Mouse (Mus musculus): ENCODE data around the gene Cntfr. TPM values are rescaled to one million over a fixed set of nuclear protein-coding genes. Genes with fewer than 3 reads are reported as not detected.

Cntfr gene
- polyA plus RNA-seq, 1 experiment from 2014 or later = 29.7 TPM

GRCm38 (mm10) chr4:41618916-41619746 is 77.8 kb downstream of the Cntfr start:
- no peak overlapping the region; the same call in 1 of the 2 replicates for H3K9ac ChIP-seq
- no peaks in the 10 kb centered on the region for H3K36me3 ChIP-seq
- H3K4me1 ChIP-seq (replicated peaks) = peaks cover 41% of the 10 kb centered on the region
- peak overlapping the region; percentile 59 for H3K27ac ChIP-seq (replicated peaks)
- H3K9me3 ChIP-seq = no peaks in the 10 kb centered on the region
- H3K27me3 ChIP-seq = no peaks in the 10 kb centered on the region; the same call in 1 of the 2 replicates
- H3K4me2 ChIP-seq = no peak overlapping the region
- WGBS = 45% methylated on average over 12 of the region's 12 CpGs
- H3K4me3 ChIP-seq = no peak overlapping the region
- ATAC-seq (ENCODE audit: low read depth) = no peak

GRCm38 (mm10) chr4:41615661-41616599 is 81.0 kb downstream of the Cntfr start:
- Histone ChIP-seq H3K27me3 (no peaks in the 10 kb centered on the region; the same call in 1 of the 2 replicates), H3K9me3 (no peaks in the 10 kb centered on the region), H3K4me1 (replicated peaks) (peaks cover 70% of the 10 kb centered on the region), H3K4me3 (no peak overlapping the region), H3K9ac (no peak overlapping the region), H3K27ac (replicated peaks) (peak overlapping the region; percentile 74), H3K4me2 (no peak overlapping the region), H3K36me3 (no peaks in the 10 kb centered on the region)
- WGBS = 57% methylated on average over 9 of the region's 9 CpGs
- ATAC-seq (ENCODE audit: low read depth) = peak; percentile 78

DNA sequence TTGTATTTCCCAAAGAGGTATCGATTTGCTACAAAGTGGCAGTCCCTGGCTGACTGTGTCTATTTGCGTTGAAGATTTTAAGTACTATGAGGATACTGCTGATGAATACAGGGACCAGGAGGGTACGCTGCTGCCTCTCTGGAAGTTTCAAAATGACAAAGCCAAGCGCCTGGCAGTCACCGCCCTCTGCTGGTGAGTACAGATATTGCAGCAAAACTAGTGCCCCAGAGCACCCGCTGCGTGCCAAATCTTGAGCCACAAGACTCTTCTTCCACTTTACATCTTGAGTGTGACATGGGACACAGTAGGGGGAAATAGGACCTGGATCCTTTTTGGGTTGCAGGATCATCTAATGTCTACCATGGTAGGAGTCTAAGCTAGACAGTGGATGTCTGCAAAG is 82.7 kb downstream of the Cntfr start:
- no peak for ATAC-seq (ENCODE audit: low read depth)
- Histone ChIP-seq H3K27me3 (no peaks in the 10 kb centered on the region; the same call in 1 of the 2 replicates), H3K36me3 (no peaks in the 10 kb centered on the region), H3K27ac (replicated peaks) (no peak overlapping the region), H3K9ac (no peak overlapping the region), H3K4me2 (no peak overlapping the region), H3K4me1 (replicated peaks) (peaks cover 71% of the 10 kb centered on the region), H3K4me3 (no peak overlapping the region), H3K9me3 (no peaks in the 10 kb centered on the region)
- WGBS = 8% methylated on average over 7 of the region's 7 CpGs

DNA sequence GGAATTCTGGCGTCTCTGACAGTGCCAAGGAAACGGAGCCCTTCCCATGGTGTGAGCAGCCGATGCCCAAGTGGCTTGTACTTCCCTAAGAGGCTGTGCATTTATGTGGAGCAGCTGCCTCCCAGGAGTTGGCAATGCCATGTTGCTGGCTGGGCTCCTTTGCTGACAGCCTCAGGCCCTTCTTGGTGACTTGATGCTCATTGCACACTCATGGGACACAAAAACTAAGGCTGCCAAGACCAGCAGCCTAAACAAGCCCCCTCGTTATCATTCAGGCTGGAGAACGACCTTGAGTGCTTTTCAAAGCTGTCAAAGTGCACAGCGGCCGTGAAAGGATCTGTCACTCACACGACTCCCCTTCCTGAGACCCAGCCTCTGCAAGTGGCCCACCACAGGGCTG is 84.7 kb downstream of the Cntfr start:
- H3K9ac ChIP-seq = no peak overlapping the region
- no peaks in the 10 kb centered on the region for H3K9me3 ChIP-seq
- peak; percentile 10; the same call in 1 of the 2 replicates for ATAC-seq (ENCODE audit: low read depth)
- H3K4me1 ChIP-seq (replicated peaks) = peaks cover 57% of the 10 kb centered on the region
- H3K27me3 ChIP-seq = no peaks in the 10 kb centered on the region; the same call in 1 of the 2 replicates
- 28% methylated on average over 8 of the region's 8 CpGs for WGBS
- H3K27ac ChIP-seq (replicated peaks) = peak overlapping the region; percentile 75
- no peak overlapping the region for H3K4me2 ChIP-seq
- H3K4me3 ChIP-seq = no peak overlapping the region
- no peaks in the 10 kb centered on the region for H3K36me3 ChIP-seq

- H3K4me2 ChIP-seq = no peak overlapping the region
- WGBS = 36% methylated on average over 6 of the region's 6 CpGs
- H3K4me1 ChIP-seq (replicated peaks) = peaks cover 50% of the 10 kb centered on the region
- H3K9ac ChIP-seq = no peak overlapping the region
- H3K36me3 ChIP-seq = no peaks in the 10 kb centered on the region
- H3K4me3 ChIP-seq = no peak overlapping the region
- no peaks in the 10 kb centered on the region; the same call in 1 of the 2 replicates for H3K27me3 ChIP-seq
- no peak overlapping the region for H3K27ac ChIP-seq (replicated peaks)
- ATAC-seq (ENCODE audit: low read depth) = no peak
- no peaks in the 10 kb centered on the region for H3K9me3 ChIP-seq
Measured at GRCm38 (mm10) chr4:41610594-41610980, 86.3 kb downstream of the Cntfr start.

DNA sequence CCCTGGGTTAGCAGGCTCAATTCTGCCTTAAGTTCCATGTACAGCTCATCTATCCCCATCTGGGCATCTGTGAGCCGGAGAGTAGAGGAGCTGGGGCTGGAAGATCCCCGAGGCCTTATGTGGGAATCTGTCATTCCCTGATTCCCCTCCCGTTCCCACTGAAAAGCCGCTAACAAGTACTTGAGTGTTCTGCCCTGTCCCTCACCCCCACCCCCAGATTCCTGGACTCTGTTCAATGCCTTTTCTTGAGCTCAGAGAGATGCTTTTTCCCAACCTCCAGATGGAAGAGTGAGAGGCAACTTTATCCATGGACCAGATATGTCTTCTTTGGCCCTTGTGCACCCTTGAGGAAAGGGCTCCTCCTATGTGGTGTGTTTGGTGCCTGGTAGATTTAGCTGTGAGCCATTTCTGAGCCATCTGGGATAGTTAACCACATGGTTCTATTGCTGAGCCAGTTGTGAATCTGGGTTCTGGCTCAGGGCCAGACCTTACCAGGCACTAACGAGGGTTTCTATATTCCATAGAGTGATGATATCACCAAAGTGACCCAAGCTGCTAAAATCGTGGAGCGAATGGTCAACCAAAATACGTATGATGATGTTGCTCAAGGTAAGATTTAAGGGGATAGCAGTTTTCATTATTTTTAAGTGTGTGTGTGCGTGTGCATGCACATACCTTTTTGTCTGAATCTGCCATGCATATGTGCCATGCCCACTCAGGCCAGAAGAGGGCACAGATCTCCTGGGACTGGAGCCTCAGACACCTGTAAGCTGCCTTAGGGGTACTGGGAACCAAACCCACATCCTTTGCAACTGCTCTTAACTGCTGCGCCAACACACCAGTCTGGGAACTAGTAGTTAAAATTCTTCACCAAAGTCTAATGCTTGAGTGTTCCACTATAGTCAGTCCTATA is 87.0 kb downstream of the Cntfr start:
- Histone ChIP-seq H3K4me3 (no peak overlapping the region), H3K27me3 (no peaks in the 10 kb centered on the region), H3K27ac (replicated peaks) (0 out of 2 replicates have a peak overlapping the region, but pooled peaks have one; percentile 10), H3K36me3 (no peaks in the 10 kb centered on the region), H3K4me1 (replicated peaks) (peaks cover 50% of the 10 kb centered on the region), H3K4me2 (no peak overlapping the region), H3K9ac (no peak overlapping the region), H3K9me3 (no peaks in the 10 kb centered on the region)
- ATAC-seq (ENCODE audit: low read depth) = no peak
- 68% methylated on average over 10 of the region's 10 CpGs for WGBS

Other genes with a start within 250 kb of the Cntfr start
- 2.3 and 2.8 TPM in 2 replicates for gene Kif24, start 232.2 kb downstream of the Cntfr start, polyA plus RNA-seq (2015; fragmentation: Nextera tagmentation; extraction: Ambion mirVana)
- gene Nudt2, start 231.9 kb downstream of the Cntfr start, polyA plus RNA-seq (2015; fragmentation: Nextera tagmentation; extraction: Ambion mirVana) = 57.0 and 62.7 TPM in 2 replicates
- gene AI464131, start 194.0 kb downstream of the Cntfr start, polyA plus RNA-seq (2015; fragmentation: Nextera tagmentation; extraction: Ambion mirVana) = 5.7 and 6.5 TPM in 2 replicates
- gene 1110017D15Rik, start 179.8 kb downstream of the Cntfr start, polyA plus RNA-seq (2015; fragmentation: Nextera tagmentation; extraction: Ambion mirVana) = 6.8 and 8.7 TPM in 2 replicates
- gene Fam219a, start 127.6 kb downstream of the Cntfr start, polyA plus RNA-seq (2015; fragmentation: Nextera tagmentation; extraction: Ambion mirVana) = 14.7 and 18.8 TPM in 2 replicates
- gene Dnaic1, start 127.3 kb downstream of the Cntfr start, polyA plus RNA-seq (2015; fragmentation: Nextera tagmentation; extraction: Ambion mirVana) = 0.87 and 1.0 TPM in 2 replicates
- gene Enho, start 56.8 kb downstream of the Cntfr start, polyA plus RNA-seq (2015; fragmentation: Nextera tagmentation; extraction: Ambion mirVana) = 79.3 and 81.9 TPM in 2 replicates
- 53.6 and 60.2 TPM in 2 replicates for gene Il11ra1, start 2.9 kb upstream of the Cntfr start, polyA plus RNA-seq (2015; fragmentation: Nextera tagmentation; extraction: Ambion mirVana)
- 62.6 and 63.4 TPM in 2 replicates for gene Rpp25l, start 16.4 kb upstream of the Cntfr start, polyA plus RNA-seq (2015; fragmentation: Nextera tagmentation; extraction: Ambion mirVana)
- 278 and 317 TPM in 2 replicates for gene Dctn3, start 26.1 kb upstream of the Cntfr start, polyA plus RNA-seq (2015; fragmentation: Nextera tagmentation; extraction: Ambion mirVana)
- gene Arid3c, start 34.1 kb upstream of the Cntfr start, polyA plus RNA-seq (2015; fragmentation: Nextera tagmentation; extraction: Ambion mirVana) = 1.6 and 2.2 TPM in 2 replicates
- 35.4 and 38.0 TPM in 2 replicates for gene Galt, start 58.1 kb upstream of the Cntfr start, polyA plus RNA-seq (2015; fragmentation: Nextera tagmentation; extraction: Ambion mirVana)
- 75.1 and 75.2 TPM in 2 replicates for gene Sigmar1, start 59.1 kb upstream of the Cntfr start, polyA plus RNA-seq (2015; fragmentation: Nextera tagmentation; extraction: Ambion mirVana)
- 204 and 212 TPM in 2 replicates for gene Ccl27a, start 77.2 kb upstream of the Cntfr start, polyA plus RNA-seq (2015; fragmentation: Nextera tagmentation; extraction: Ambion mirVana)
- not detected in 2 replicates for gene Gm21541, start 206.5 kb upstream of the Cntfr start, polyA plus RNA-seq (2015; fragmentation: Nextera tagmentation; extraction: Ambion mirVana)
- 7.0 and 7.8 TPM in 2 replicates for gene Gm20878, start 244.5 kb upstream of the Cntfr start, polyA plus RNA-seq (2015; fragmentation: Nextera tagmentation; extraction: Ambion mirVana)